Mouse (Mus musculus) bone marrow, adult 2 months (tissue): ENCODE results near the gene Slit3.

Experiments used
- CTCF ChIP-seq: fragments of 200-500 bp; IDR thresholded peaks from 2 replicates; pipeline ENCODE4 v1.5.1; 2011; ENCODE audit warnings: low read length, control low read depth; ENCODE audit not compliant: control insufficient read depth, insufficient read depth
- POLR2A ChIP-seq: fragments of 200-500 bp; IDR thresholded peaks from 2 replicates; pipeline ENCODE4 v1.6.1; 2011; ENCODE audit warnings: low read depth, mild to moderate bottlenecking, control low read depth, low read length, borderline replicate concordance; ENCODE audit not compliant: control insufficient read depth

DNA sequence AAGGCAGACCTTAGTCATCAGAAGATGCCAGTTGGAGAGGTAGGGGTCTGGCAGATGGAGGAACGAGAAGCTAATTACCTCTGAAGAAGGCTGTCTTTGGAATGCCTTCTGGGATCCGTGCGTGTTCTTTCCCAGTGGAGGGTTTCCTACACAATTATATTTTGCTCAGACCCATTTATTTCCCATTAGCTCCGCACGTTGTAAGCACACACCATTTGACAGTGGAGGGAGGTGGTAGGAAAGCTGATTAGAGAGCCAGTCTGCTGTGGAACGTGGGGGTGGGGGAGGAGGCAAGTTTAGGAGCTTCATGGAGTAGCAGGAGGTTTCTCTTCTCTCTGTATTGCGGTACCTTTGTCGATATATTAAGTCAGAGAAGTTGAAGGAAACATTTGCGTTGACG is 530.3 kb downstream of the Slit3 start:
- TF ChIP-seq CTCF (no peak), POLR2A (no peak)
